ENCODE assay signal across 14 mouse cellular contexts in the genomic region with DNA sequence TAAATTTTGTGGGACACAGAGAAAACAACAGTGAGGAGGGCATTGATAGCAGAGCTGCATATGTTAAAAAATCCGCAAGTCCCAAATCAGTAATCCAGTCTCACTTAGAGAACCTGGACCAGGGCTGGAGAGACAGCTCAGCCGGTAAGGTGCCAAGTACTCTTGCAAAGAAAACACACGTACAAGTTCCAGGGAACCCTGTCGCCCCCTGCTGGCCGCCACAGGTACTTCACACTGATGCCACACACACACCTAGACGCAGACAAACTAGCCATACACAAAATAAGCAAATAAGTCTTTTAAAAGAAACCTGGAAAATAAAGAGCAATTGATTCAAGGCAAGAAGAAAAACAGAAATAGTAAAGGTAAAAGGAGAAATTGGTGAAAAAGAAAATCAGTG. TPM values are rescaled to one million over a fixed set of nuclear protein-coding genes. Genes with fewer than 3 reads are reported as not detected.
DNase-seq lines count a peak whose midpoint lies in the region; ATAC-seq and TF ChIP-seq lines count a peak whose summit lies in the region.
"Had no signal": no experiment of that assay in that cellular context is flagged by ENCODE, and none has a peak within 500 bp of the region (broad histone marks: within the 10 kb centered on the region; RNA-seq: fewer than 3 reads in every experiment).

No protein-coding gene starts in this region.

- DNase-seq in heart, adult 11 months = peak; percentile 72
- DNase-seq in heart, postnatal 4 days = no peak
- no peak for DNase-seq in liver, adult 2 months (ENCODE audit: extremely low read depth, low read depth, low spot score)
- DNase-seq in frontal cortex, adult 2 months (ENCODE audit: extremely low spot score in 1 of 2, low spot score in 1 of 2) = no peak
- DNase-seq in frontal cortex, postnatal 10 days (ENCODE audit: low spot score in 2 of 2) = no peak
- DNase-seq: retina, postnatal 1 day had no signal

- no peak overlapping the region for H3K4me2 ChIP-seq in liver, embryonic 12.5 days
- H3K4me2 ChIP-seq: heart, embryonic 12.5 days; hindbrain, embryonic 14.5 days had no signal

- H3K4me3 ChIP-seq in liver, adult 2 months (ENCODE audit: insufficient read depth, low read depth, low read length) = no peak overlapping the region
- H3K4me3 ChIP-seq in liver, embryonic 12.5 days = no peak overlapping the region
- no peak overlapping the region for H3K4me3 ChIP-seq in E14TG2a.4 (replicated peaks; ENCODE audit: low read length)
- H3K4me3 ChIP-seq in bone marrow macrophage, adult 2 months (ENCODE audit: insufficient read depth, low read length) = no peak overlapping the region
- H3K4me3 ChIP-seq: heart, embryonic 12.5 days; midbrain, embryonic 10.5 days had no signal

- peak; percentile 44 for TF ChIP-seq CTCF in liver, adult 2 months (IDR thresholded peaks at IDR 0.05; ENCODE audit: low read depth, low read length)
- peak; percentile 86 for TF ChIP-seq CTCF in E14TG2a.4 (conservative IDR thresholded peaks at IDR 0.05; ENCODE audit: low read length)
- TF ChIP-seq CTCF in bone marrow macrophage, adult 2 months (IDR thresholded peaks at IDR 0.05; ENCODE audit: low read depth, low read length) = 0 out of 2 replicates have a peak, but pooled peaks have one; percentile 21

- WGBS in liver, adult 2 months = 85% methylated on average over 6 of the region's 6 CpGs
- 72% methylated on average over 6 of the region's 6 CpGs for WGBS in liver, embryonic 12.5 days (ENCODE audit: insufficient replicate concordance)

- H3K27me3 ChIP-seq in liver, adult 2 months (ENCODE audit: control insufficient read depth, insufficient read depth, low read length) = no peaks in the 10 kb centered on the region
- no peaks in the 10 kb centered on the region for H3K27me3 ChIP-seq in liver, embryonic 12.5 days (replicated peaks)
- H3K27me3 ChIP-seq in E14TG2a.4 (ENCODE audit: insufficient read depth, low read length) = peaks cover 3% of the 10 kb centered on the region; the same call in 1 of the 2 replicates
- H3K27me3 ChIP-seq: heart, embryonic 12.5 days had no signal

- no peaks in the 10 kb centered on the region for H3K36me3 ChIP-seq in liver, adult 2 months (ENCODE audit: control insufficient read depth, insufficient read depth, low read length)
- H3K36me3 ChIP-seq in liver, embryonic 12.5 days = no peaks in the 10 kb centered on the region
- H3K36me3 ChIP-seq in E14TG2a.4 (ENCODE audit: insufficient read depth, low read length) = no peaks in the 10 kb centered on the region
- H3K36me3 ChIP-seq: heart, embryonic 12.5 days; midbrain, embryonic 10.5 days had no signal

- H3K4me1 ChIP-seq in liver, adult 2 months (ENCODE audit: control insufficient read depth, insufficient read depth, low read length) = no peaks in the 10 kb centered on the region
- no peaks in the 10 kb centered on the region for H3K4me1 ChIP-seq in liver, embryonic 12.5 days
- H3K4me1 ChIP-seq in E14TG2a.4 (replicated peaks; ENCODE audit: low read depth, low read length) = no peaks in the 10 kb centered on the region
- H3K4me1 ChIP-seq in bone marrow macrophage, adult 2 months (ENCODE audit: control insufficient read depth, insufficient read depth, low read length) = no peaks in the 10 kb centered on the region
- H3K4me1 ChIP-seq: heart, embryonic 12.5 days; midbrain, embryonic 10.5 days had no signal

- no peak for ATAC-seq in liver, embryonic 12.5 days
- ATAC-seq: activated CD4-positive, CD25-positive, alpha-beta regulatory T cell, adult 4 months had no signal

- no peaks in the 10 kb centered on the region; the same call in 1 of the 2 replicates for H3K9me3 ChIP-seq in liver, embryonic 12.5 days (replicated peaks)
- no peaks in the 10 kb centered on the region for H3K9me3 ChIP-seq in E14TG2a.4 (ENCODE audit: low read length)
- H3K9me3 ChIP-seq: midbrain, embryonic 10.5 days had no signal

- no peaks in the 10 kb centered on the region for H3K79me2 ChIP-seq in liver, adult 2 months (ENCODE audit: control insufficient read depth, insufficient read depth, low read length)

- no peak overlapping the region for H3K27ac ChIP-seq in liver, adult 2 months (replicated peaks; ENCODE audit: insufficient read depth, low read depth, low read length)
- H3K27ac ChIP-seq in liver, embryonic 12.5 days = no peak overlapping the region
- no peak overlapping the region for H3K27ac ChIP-seq in bone marrow macrophage, adult 2 months (ENCODE audit: insufficient read depth, low read depth, low read length)
- H3K27ac ChIP-seq: hindbrain, embryonic 14.5 days; midbrain, embryonic 10.5 days had no signal

- H3K9ac ChIP-seq in liver, adult 2 months (ENCODE audit: low read depth, low read length) = no peak overlapping the region
- no peak overlapping the region for H3K9ac ChIP-seq in liver, embryonic 12.5 days
- H3K9ac ChIP-seq: heart, embryonic 12.5 days; hindbrain, embryonic 14.5 days had no signal

- no peak for TF ChIP-seq POLR2A in liver, adult 2 months (IDR thresholded peaks at IDR 0.05; ENCODE audit: extremely low read depth, insufficient read depth, low read length)
- TF ChIP-seq POLR2A in bone marrow macrophage, adult 2 months (IDR thresholded peaks at IDR 0.05; ENCODE audit: borderline replicate concordance, low read depth, low read length) = no peak

RNA-seq across cellular contexts. Expression of a gene that starts 33.6 kb away (rescaled TPM):
- not detected for total RNA-seq in heart, postnatal 4 days (2021)
- total RNA-seq in liver, adult 2 months (2014; rRNA removed) = not detected in 2 replicates
- not detected in 2 replicates for polyA plus RNA-seq in liver, adult 2 months (2012; rRNA removed)
- polyA plus RNA-seq in liver, embryonic 12.5 days (2016; fragmentation: Nextera tagmentation; extraction: Ambion mirVana) = not detected in 2 replicates
- 0.91 TPM in 1 of 2 replicates, not detected in the other for polyA plus RNA-seq in bone marrow macrophage, adult 2 months (2012; ENCODE audit: insufficient read depth, insufficient read length, missing spikeins)
- not detected in 2 replicates for polyA plus RNA-seq in frontal cortex, adult 2 months (2012; rRNA removed)
- polyA plus RNA-seq: activated CD4-positive, CD25-positive, alpha-beta regulatory T cell, adult 4 months; heart, embryonic 12.5 days; hindbrain, embryonic 14.5 days; liver, embryonic 16.5 days; midbrain, embryonic 10.5 days had no signal

Comparison
In these comparisons a context has a peak if more than half of its experiments do, and no peak if none do; other contexts are left out.
1. CTCF ChIP-seq: peak in every context shown above with its lines; median percentile 86 in E14TG2a.4; 44 in liver, adult 2 months; 21 in bone marrow macrophage, adult 2 months.